Mouse (Mus musculus) left cerebral cortex, postnatal 25 days (tissue): ENCODE results near the gene Dhx30. TPM values are rescaled to one million over a fixed set of nuclear protein-coding genes. Genes with fewer than 3 reads are reported as not detected.
"Not testable (repeated sequence)": the region's sequence is repeated elsewhere in the genome, so short reads cannot be mapped to it uniquely, and the experiment has no call there.

Experiments used
- DNase-seq, 2 experiments: peaks; one replicate each; pipeline ENCODE4 v3.0.0; 2022; ENCODE audit warnings: low spot score in 2 of 2, mixed read lengths in 1 of 2
- intact Hi-C: fragments of 180-260 bp; cut with DNase I; formaldehyde crosslinking; loops from one replicate; pipeline ENCODE4 v1.15.1; 2025
- total RNA-seq, 2 experiments: library from RNA; stranded (reverse); gene quantifications; 2 replicates each; pipeline ENCODE4 v1.2.3; 2021

Dhx30 gene
- total RNA-seq = 100 to 1,000 TPM; 153 to 164 TPM

GRCm38 (mm10) chr9:110117779-110118139 lies at the start of gene Dhx30:
TSS of gene Dhx30 (minus strand) at chr9:110117830.
- intact Hi-C loops = loop anchor here (1.0 kb wide), 1 partner anchor 14 kb away; no protein-coding TSS in a partner anchor

DNA sequence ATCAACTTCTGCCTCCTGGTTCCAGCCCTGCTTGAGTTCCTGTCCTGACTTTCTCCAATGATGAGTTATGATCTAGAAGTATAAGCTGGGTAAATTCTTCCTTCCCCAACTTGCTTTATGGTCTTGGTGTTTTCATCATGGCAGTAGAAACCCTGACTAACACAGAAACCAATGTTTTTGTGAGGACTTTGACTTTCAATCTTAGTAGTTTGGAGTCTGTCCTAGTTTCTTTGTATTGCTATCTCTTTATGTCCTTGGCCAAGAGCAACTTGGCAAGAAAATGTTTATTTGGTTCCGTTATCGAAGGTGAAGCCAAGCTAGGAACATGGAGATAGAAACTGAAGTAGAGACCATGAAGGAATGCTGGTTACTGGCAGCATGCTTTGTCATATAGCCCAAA lies 45.4 kb upstream of the Dhx30 start:
- DNase-seq = no peak
- intact Hi-C loops = no loop called here

More at GRCm38 (mm10) chr9:110117779-110118139, at the start of gene Dhx30:
- DNase-seq = peak in 1 of 2 experiments; percentile 10

DNA sequence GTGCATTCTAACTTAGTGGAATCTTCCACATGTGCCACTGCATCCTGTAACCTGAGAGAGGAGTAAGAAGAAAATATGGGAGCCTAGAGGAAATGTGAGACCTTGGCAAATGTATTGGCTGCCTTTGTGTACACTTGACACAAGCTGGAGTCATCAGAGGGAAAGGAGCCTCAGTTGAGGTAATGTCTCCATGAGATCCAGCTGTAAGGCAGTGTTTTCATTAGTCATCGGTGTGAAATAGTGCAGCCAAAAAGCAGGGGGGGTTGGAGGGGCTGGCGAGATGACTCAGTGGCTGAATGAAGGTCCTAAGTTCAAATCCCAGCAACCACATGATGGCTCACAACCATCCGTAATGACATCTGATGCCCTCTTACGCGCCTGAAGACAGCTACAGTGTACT lies 44.8 kb upstream of the Dhx30 start:
- intact Hi-C loops = no loop called here
- DNase-seq = no peak

DNA sequence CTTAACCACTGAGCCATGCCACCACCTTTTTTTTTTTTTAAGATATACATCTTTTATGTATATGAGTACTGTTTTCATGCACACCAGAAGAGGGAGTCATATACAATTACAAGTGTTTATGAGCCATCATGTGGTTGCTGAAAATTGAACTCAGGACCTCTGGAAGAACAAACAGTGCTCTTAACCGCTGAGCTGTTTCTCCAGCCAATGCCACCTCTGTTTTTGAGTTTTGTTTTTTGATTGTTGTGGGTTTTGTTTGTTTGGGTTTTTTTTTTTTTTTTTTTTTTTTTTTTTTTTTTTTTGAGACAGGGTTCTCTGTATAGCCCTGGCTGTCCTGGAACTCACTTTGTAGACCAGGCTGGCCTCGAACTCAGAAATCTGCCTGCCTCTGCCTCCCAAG lies 42.9 kb upstream of the Dhx30 start:
- intact Hi-C loops, DNase-seq: not testable (repeated sequence)

DNA sequence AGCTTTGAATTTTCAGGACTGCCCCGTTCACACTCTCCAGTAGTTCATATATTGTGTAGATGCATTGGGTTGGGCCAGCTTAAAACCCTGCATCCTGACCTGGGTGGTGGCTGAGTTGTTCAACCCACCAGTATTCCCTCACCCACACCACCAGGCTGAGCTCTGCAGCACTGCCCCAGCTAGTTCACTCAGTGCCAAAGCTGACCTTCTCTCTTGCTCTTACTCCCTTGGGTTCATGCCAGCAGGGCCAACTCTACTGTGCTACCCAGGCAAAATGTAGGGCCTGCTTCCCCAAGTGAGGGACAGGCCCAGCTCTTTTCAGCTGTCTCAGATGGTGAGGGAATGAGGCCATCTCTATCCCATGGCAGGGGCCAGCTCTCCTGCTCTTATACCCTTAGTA lies 41.4 kb upstream of the Dhx30 start:
- peak; percentile 6 for DNase-seq
- intact Hi-C loops = no loop called here

DNA sequence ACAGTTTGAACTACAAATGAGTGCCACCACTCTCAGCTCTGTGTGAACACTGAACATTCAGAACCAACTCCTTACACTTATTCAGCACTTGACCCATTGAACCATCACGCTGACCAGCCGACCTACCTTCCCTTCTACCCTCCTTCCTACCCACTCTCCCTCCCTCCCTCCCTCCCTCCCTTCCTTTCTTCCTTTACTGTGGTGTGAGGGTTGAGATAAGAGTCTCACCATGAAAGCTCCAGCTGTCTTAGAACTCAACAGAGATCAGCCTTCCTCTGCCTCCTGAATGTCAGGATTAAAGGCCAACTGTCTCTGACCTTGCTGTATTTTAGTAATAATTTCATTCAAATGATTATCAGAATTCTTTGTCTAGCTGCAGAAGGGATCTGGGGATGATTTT lies 31.0 kb upstream of the Dhx30 start:
- no peak for DNase-seq
- intact Hi-C loops = no loop called here

GRCm38 (mm10) chr9:110142097-110142496 lies 24.5 kb upstream of the Dhx30 start:
- no peak for DNase-seq
- intact Hi-C loops = no loop called here

DNA sequence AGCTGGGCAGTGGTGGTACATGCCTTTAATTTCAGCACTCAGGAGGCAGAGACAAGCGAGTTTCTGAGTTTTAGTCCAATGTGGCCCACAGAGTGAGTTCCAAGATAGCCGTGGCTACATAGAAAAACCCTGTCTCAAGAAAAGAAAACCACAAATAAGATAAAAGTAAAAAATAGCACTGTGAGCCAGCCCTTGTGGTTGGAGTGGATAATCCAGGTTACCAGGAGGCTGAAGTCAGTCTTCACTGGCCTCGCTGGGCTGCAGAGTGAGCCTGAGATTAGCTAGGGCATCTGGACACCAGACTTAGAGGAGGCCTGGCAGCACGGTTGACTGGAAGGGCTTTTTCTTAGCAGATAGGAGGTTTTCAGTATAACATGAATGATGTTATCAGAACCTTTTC lies 21.5 kb upstream of the Dhx30 start:
- DNase-seq = no peak
- intact Hi-C loops = loop anchor here (10.0 kb wide), 1 partner anchor 156 kb away; no protein-coding TSS in a partner anchor

DNA sequence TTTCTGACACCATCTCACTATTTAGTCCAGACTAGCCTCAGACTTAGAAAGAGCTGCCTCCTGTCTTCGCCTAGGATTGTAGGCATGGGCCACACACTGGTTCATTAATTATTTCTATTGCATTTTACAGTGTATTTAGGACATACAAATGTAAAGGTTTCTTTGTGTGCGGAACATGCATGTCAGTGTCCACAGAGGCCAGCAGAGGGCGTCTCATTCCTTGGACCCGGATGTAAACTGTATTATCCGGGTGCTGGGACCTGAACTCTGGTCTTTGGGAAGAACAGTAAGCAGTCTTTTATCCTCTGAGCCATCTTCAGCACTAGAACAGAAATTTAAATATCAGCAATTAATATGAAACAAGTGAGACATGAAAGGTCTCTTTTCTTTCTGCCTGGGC lies 16.5 kb upstream of the Dhx30 start:
- intact Hi-C loops = loop anchor here (5.0 to 10.0 kb wide), 2 partner anchors 161 to 343 kb away; partner anchors contain the start of genes Kif9 and Klhl18
- no peak for DNase-seq

DNA sequence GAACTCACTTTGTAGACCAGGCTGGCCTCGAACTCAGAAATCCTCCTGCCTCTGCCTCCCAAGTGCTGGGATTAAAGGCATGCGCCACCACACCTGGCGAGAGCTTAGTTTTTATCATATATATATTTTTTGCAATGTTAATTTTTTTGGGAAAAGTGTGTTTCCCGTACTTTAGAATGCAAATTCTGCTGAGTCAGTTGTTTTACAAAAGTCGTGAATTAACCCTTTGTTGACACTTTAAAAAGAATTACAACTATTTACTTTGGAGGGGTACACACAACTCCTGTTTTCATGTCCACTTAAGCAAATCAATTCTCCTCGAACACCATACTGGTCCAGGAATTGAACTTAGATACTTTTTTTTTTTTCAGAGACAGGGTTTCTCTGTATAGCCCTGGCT lies 15.3 kb upstream of the Dhx30 start:
- DNase-seq = no peak
- intact Hi-C loops = loop anchor here (5.0 to 10.0 kb wide), 2 partner anchors 162 to 344 kb away; partner anchors contain the start of genes Kif9 and Klhl18

- intact Hi-C loops = loop anchor here (5.0 to 10.0 kb wide), 2 partner anchors 163 to 345 kb away; partner anchors contain the start of genes Kif9 and Klhl18
- no peak for DNase-seq
Observed at GRCm38 (mm10) chr9:110132201-110132605, 14.6 kb upstream of the Dhx30 start.

DNA sequence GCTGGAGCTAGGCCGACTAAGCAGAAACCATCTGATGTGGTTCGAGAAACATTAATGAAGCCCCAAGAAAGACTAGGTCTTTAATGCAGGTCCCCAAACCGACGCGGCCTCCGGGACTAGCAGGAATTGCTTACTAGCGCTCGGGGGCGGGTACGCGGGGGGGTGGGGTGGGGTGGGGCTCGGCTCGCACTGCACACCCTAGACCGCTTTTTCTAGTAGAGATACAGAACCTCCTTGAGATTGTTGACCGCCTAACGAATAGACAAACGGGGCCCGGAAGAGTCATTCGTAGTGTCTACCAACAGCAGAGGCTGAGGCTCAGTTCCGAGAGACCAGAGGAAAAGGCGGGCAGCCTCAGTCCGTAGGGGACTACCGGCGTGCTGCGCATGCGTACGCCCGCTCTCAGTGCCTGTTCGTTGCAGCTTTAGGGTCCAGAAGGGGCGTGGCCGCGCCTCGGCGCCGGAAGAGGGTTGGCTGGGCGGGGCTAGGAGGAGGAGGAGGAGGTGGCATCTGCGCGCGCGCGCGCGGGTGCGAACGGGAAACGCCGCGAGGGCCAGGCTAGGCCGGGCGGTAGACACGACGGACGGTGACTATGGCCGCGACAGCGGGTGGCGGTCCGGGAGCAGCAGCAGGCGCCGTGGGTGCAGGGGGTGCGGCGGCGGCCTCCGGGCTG lies 14.0 kb upstream of the Dhx30 start:
- intact Hi-C loops = loop anchor here (1.0 to 10.0 kb wide), 3 partner anchors 14 to 346 kb away; partner anchors contain the start of genes Dhx30, Kif9, Klhl18 and Smarcc1
- peak; percentile 99 for DNase-seq

DNA sequence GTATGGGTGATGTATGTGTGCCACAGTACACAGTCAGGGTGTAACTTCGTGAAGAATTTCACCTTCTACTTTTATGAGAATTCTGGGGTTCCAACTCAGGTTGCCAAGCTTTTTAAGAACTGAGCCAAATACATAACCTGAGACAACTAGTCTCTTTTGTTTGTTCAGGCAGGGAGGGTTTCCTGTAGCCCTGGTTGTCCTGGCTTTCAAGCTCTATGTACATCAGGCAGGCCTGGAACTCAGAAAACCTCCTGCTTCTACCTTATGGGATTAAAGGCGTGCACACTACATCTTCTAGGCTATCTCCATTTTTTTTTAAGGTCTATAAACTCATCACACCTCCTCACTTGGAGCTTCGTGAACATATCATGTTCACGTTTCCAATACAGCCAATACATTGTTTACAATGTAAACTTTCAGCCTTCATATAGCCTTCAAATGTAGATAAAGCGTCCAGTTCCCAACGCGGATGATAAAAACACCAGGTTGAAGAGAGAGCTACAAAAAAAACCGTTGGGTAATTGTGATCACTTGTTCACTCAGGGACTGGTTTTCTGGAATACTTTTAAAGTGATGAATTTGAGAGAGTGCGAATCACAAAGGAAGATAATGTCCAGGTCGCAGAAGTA lies 13.4 kb upstream of the Dhx30 start:
- intact Hi-C loops = loop anchor here (1.0 to 10.0 kb wide), 3 partner anchors 14 to 346 kb away; partner anchors contain the start of genes Dhx30, Kif9, Klhl18 and Smarcc1
- DNase-seq = no peak

GRCm38 (mm10) chr9:110124008-110124540 lies 6.4 kb upstream of the Dhx30 start:
- DNase-seq, intact Hi-C loops: not testable (repeated sequence)

GRCm38 (mm10) chr9:110123322-110123721 lies 5.7 kb upstream of the Dhx30 start:
- intact Hi-C loops = no loop called here

DNA sequence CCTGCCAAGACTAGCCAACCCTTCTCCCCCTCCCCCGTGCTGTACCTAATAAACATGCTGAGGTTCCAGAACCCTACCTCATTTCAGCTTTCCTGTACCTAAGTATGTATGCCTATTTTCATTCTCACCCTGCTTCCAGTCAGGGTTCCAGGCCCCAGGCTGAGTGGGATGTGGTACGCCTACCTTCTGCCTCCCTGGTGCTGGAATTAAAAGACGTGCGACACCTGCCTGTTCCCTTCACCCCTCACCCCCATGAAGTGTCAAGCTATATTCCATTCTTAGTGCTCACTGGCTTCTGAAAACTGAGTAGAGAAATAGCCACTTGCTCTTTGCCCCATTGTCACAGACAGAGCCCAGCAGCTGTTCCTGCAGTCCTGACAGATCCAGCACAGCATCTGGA lies 3.8 kb upstream of the Dhx30 start:
- DNase-seq = peak; percentile 12 to 51
- intact Hi-C loops = no loop called here

More at GRCm38 (mm10) chr9:110123322-110123721, 5.7 kb upstream of the Dhx30 start:
- no peak for DNase-seq

DNA sequence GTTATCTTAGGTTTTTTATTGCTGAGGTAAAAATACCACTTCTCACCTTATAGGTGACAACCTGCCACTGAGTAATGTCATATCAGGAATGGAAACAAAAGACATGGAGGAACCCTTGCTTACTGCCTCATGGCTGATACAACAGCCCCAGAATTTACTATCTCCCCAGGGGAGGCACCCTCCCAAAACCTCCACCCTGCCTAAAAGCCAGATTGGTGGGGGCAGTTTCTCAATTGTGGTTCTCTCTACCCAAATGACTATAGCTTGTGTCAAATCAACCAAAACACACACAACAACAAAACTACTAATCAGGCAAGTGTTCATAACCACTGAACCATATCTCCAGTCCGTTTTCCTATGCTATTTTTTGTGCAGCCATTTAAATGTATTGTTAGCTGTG lies 619 bp upstream of the Dhx30 start:
- intact Hi-C loops = no loop called here

GRCm38 (mm10) chr9:110116977-110117778 lies 452 bp downstream of the Dhx30 start, which contains the start of gene Smarcc1:
TSS of gene Smarcc1 (plus strand) at chr9:110117708.
- intact Hi-C loops = loop anchor here (1.0 kb wide), 1 partner anchor 14 kb away; no protein-coding TSS in a partner anchor
- peak; percentile 93 for DNase-seq

More for the DNA sequence above, 619 bp upstream of the Dhx30 start:
- no peak for DNase-seq

DNA sequence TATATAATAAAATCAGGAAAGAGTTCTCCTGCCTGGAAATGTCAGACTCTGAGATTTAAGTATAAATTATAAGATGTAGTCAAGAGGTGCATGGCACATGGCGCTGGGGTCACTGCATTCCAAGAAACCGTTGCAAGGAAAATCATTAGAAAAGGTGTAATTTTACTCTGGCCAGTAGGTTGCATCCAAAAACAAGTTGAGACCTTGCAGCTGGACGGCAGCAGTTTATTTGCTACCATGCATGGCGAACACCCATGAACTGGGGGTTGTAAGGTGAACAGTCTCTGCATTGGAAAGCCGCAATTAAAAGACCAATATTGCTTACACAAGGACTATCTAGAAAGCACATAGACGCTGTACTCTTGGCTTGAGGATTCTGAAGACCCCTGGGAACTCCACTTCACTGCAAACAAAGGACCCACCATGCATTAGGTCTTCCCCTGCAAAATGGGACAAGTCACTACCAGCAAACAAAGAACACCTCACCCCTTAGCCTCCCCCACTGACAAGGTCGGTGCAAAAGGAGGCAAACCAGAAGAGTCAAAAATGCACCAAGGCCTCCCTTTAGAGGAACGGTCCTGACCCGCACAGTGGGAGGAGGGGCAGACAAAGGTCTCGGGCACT lies 1.2 kb downstream of the Dhx30 start:
- intact Hi-C loops = no loop called here
- DNase-seq = no peak
